Mouse (Mus musculus): ENCODE results near the gene AC131692.1.

The AC131692.1 gene

GRCm38 (mm10) chr19:6067724-6068415 lies 26.3 kb upstream of the AC131692.1 start, which contains the start of gene Tm7sf2:
Gene Tm7sf2, minus strand, starts transcription at chr19:6068373.
- peak; percentile 94 for DNase-seq (ENCODE audit: low read depth, low spot score)

- no peak for DNase-seq (ENCODE audit: low read depth, low spot score)
Measured at GRCm38 (mm10) chr19:6068951-6069350, 25.3 kb upstream of the AC131692.1 start.

GRCm38 (mm10) chr19:6069851-6070250 lies 24.4 kb upstream of the AC131692.1 start:
- DNase-seq (ENCODE audit: low read depth, low spot score): no peak

DNA sequence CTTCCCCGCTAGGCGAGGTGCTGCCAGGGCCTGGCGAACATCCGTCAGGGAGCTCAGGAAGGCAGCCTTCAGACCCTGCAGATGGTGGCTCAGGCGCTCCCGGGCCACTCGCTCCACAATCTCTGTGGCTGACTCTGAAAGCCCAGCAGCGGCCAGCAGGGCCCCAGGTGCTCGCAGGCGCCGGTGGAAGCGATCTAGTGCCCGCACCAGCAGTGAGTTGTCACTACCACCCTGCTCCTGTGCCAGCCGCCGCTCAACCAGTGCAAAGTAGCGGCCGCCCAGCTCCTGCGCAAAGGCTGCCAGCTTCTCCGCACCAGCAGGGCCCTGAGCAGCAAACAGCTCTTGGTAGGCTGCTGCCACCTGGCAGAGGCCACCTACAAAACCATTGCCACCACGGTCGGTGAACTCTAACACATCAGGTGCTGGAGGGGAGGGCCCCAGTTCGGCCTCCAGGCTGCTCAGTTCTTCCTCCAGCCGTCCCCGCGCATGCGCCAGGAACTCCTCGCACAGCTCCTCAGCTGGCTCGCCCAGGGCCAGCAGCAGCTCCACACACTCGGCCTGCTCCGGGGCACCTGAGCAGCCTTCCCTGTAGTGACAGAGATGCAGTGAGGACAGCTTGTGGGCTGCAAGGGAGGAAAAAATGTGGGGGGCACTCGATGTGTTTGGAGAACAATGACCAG lies 23.5 kb upstream of the AC131692.1 start:
- DNase-seq (ENCODE audit: low read depth, low spot score): no peak

DNA sequence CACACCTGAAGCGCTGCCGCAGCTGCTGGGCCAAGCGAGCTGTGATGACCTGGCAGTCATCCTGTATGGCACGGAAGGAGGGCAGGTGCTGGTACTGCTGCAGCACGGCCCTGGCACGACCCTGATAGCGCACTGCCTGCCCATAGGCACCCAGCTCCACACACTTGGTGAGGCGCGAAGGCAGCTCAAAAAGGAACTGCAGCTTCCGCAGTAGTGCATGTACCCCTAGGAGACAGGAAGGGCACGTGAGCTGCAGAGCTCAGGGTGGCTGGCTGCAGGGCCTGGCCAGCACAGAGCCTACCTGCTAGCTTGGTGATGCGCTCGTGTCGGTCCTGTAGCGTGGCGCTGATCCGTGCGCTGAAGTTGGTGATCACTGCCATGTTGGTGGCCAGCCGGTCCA lies 23.0 kb upstream of the AC131692.1 start:
- no peak for DNase-seq (ENCODE audit: low read depth, low spot score)

DNA sequence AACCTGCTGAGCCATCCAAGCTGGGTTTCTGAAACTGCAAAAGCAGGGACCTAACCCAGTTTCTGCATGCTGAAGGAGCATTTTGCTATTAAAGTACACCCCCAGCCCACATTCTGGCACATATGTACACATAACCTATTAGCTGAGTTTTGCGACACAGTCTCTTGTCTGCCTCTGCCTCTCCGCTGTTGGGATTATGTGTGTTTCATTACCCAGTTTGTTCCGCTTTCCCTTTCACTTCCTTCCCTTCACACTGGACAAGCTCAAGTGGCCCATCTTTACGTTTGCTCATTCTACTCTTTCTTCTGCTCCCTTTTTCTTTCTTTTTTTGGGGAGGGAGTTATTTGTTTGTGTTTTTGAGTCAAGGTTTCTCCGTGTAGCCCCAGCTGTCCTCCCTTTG lies 20.3 kb upstream of the AC131692.1 start:
- no peak for DNase-seq (ENCODE audit: low read depth, low spot score)

DNA sequence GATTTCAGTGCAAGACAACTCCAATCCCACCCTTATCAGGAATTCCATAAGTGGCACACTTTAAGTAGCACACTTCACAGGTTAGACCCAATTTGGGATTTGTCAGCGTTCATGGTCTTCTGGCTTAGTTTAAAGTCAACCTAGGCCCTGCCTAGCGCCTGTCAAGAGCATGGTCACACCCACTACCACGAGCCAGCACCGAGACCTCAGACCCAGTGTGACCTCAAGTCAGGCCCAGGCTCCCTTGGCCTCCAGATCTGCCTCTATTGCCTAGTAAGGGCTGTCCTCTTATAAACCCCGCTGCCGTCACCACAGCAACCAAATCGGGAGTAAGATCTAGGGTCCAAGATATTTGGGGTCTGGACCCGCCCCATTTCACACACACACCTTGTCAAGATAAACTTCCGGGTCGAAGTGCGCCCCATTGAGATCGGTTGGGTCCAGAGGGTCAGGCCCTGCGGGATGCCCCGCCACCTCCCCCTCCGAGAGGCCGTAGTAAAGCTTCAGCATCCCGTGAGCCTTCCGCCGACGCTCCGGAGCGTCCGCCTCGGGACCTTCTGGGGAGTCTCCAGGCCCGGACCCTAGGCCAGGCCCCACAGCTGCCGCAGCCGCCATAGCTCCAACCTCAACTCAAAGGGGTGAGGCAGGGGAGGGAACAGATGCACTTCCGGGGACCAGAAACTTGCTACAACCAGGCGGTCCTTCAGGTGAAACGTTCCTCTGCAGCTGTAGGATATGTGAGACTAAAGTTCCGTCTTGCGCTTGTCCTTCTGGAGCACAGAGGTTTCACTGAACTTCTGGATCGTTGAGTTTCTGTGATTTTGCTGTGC lies 17.4 kb upstream of the AC131692.1 start, which contains the start of gene Vps51:
Gene Vps51 (minus strand): TSS at position 668 of the 830 bp plus-strand sequence.
- peak; percentile 86 for DNase-seq (ENCODE audit: low read depth, low spot score)

- no peak for DNase-seq (ENCODE audit: low read depth, low spot score)
Measured at GRCm38 (mm10) chr19:6079983-6080480, 14.2 kb upstream of the AC131692.1 start, which contains the start of gene Tmem262. Gene Tmem262, plus strand, starts transcription at chr19:6080033.

GRCm38 (mm10) chr19:6082156-6082555 lies 12.1 kb upstream of the AC131692.1 start, which contains the start of gene Gm28374:
Gene Gm28374, minus strand, starts transcription at chr19:6082256.
- no peak for DNase-seq (ENCODE audit: low read depth, low spot score)

DNA sequence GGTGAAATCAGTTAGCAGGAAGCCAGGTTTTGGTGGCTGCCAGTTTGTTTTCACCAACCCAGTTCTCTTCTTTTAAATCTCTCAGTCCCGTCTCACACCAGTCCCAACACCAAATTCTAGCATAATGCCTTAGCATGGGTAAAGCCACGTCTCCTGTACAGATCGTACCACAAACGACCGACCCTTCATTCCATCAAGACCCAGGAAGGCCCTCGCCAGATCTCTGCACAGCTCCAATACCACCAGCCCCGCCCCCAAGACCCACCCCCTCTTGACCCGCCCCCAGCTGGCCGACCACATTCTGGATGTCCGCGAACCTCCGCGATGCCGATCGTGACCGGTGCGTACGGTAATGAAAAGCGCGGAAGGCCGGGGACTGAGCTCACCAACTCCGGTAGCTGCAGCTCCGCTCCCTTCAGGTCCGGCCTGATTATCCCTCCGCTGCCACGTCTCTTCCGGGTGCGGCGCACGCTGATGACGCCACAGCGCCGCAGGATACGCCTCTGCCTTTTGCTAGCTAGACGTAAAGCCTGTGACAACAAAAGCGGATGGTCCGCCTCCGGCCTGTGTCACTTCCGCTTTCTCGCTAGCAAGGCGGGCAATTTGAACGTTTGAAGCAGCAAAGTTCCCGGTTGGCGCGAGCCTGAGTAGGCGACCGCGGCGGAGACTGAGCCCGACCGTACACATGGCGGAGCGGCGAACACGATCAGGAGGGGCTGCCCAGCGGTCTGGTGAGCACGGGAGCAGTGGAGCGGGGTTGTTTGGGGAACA lies 9.6 kb upstream of the AC131692.1 start, which contains the start of the genes Zfpl1 and Cdca5:
Gene Zfpl1 (minus strand): TSS at position 479 of the 771 bp plus-strand sequence.
Gene Cdca5 (plus strand): TSS at position 506 of the 771 bp plus-strand sequence.
- DNase-seq (ENCODE audit: low read depth, low spot score): peak; percentile 100

DNA sequence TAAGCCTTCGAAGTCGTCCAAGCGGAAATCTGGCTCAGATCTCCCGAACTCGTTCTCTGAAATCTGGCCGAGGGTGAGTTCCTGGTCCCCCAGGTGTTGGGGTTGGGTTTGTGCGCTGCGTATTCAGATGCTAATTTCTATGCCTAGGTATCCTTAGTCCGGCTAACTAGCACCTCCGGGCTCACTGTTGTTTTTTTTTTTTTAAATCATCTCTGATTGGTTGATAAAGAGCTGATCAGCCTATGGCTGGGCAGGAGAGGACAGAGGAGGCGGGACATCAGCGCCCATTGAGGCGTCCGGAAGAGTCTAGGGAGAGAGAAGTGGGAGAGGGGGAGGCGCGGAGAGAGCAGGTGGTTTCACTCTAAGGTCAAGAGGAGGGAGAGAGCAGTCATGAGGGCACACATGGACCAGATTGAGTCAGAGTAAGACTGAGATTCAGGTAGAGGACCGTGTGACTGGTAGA lies 8.8 kb upstream of the AC131692.1 start:
- peak; percentile 85 for DNase-seq (ENCODE audit: low read depth, low spot score)

GRCm38 (mm10) chr19:6088841-6089240 lies 5.4 kb upstream of the AC131692.1 start:
- DNase-seq (ENCODE audit: low read depth, low spot score): no peak

GRCm38 (mm10) chr19:6097847-6098246 lies 3.6 kb downstream of the AC131692.1 start:
- DNase-seq (ENCODE audit: low read depth, low spot score): no peak

DNA sequence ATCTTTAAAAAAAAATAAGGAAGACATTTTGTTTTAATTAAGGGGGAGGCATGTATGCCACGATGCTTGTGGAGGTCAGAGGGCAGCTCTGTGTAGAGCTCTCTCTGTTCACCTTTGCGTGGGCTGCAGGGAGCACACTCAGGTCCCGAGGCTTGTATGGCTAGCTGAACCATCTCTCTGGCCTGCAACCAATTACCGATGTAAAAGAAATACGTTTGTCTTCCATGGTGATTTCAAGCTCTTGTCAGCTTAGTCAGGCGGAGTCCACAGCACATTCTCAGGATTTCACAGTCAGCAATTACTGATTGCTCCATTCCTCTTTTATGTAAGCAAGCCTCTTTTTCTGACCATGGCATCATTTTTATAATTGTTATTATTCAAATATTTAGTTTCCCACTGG lies 7.0 kb downstream of the AC131692.1 start:
- no peak for DNase-seq (ENCODE audit: low read depth, low spot score)

DNA sequence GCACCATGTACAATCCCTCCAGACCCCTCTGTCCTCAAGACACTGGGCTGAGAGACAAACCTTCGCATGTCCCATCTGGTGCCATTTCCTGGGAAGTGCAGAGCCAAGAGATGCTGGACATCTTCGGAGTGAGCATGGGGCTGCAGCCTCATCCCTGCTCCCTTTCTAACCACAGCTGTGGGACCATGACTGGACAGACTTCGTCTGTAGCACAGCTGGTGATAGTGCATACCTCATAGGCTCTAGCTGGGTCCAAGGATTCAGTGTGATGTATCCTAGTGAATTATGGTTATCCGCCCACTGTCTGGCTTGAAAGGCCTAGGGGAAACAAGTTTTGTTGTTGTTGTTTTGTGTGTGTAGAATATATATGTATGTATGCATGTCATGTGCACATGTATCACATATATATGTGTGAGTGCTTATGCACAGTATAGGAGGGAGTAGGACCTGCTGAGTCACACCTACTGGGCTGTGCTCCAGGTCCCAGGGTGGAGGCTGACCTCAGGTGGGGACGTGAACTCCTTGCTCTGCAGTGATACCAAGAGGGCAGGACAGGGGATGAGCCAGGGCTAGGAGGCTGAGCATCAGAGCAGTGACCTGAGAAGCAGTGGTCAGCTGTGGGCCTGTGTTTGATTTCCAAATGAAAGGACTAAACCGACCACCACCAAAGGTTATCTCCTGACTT lies 8.1 kb downstream of the AC131692.1 start:
- DNase-seq (ENCODE audit: low read depth, low spot score): no peak

GRCm38 (mm10) chr19:6104476-6104875 lies 10.3 kb downstream of the AC131692.1 start:
- no peak for DNase-seq (ENCODE audit: low read depth, low spot score)

GRCm38 (mm10) chr19:6105586-6105985 lies 11.4 kb downstream of the AC131692.1 start, which contains the start of gene Naaladl1:
Gene Naaladl1, plus strand, starts transcription at chr19:6105782.
- DNase-seq (ENCODE audit: low read depth, low spot score): no peak

- DNase-seq (ENCODE audit: low read depth, low spot score): no peak
Measured at GRCm38 (mm10) chr19:6113116-6113515, 18.9 kb downstream of the AC131692.1 start.

- no peak for DNase-seq (ENCODE audit: low read depth, low spot score)
Measured at GRCm38 (mm10) chr19:6116113-6116850, 22.1 kb downstream of the AC131692.1 start.

Data from mesoderm, embryonic 11.5 days (tissue).